Mouse (Mus musculus) brain, embryonic 14.5 days (tissue): ENCODE data around the gene Vill.

ENCODE experiments used
- CTCF ChIP-seq: fragments of 200-500 bp; IDR thresholded peaks from 2 replicates; pipeline ENCODE4 v1.5.1; 2012; ENCODE audit warnings: inconsistent platforms, mild to moderate bottlenecking, moderate library complexity, borderline replicate concordance; ENCODE audit not compliant: insufficient read depth, insufficient read length; ENCODE audit errors: extremely low read depth
- POLR2A ChIP-seq: fragments of 200-500 bp; IDR thresholded peaks from 2 replicates; pipeline ENCODE4 v1.6.1; 2012; ENCODE audit warnings: mild to moderate bottlenecking, inconsistent platforms, borderline replicate concordance; ENCODE audit not compliant: poor library complexity, insufficient read depth, insufficient read length, severe bottlenecking; ENCODE audit errors: extremely low read depth

GRCm38 (mm10) chr9:119034069-119034468 is 18.5 kb upstream of the Vill start:
- TF ChIP-seq CTCF (no peak), POLR2A (no peak)
